Mouse (Mus musculus) layer of hippocampus, adult 11-12 months (tissue): ENCODE measurements around the gene Smim23.

ENCODE experiments used
- DNase-seq: peaks from one replicate; pipeline ENCODE4 v3.0.0; 2022; ENCODE audit warnings: low spot score

Smim23 gene

DNA sequence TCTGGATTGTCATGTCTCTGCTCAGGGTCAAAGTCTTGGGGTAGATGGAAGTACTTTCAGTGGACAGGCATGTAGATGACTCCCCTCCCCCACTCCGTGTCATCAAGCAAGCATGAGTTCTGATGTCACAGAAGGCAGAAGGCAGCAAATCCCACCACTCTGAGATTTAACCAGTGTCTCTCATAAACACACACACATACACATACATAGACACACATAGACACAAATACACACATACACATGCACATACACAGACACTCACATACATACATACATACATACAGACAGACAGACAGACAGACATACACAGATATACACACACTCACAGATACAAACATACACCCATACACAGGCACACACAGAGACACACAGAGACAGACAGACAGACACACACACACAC lies at the start of gene Smim23:
Gene Smim23, minus strand, starts transcription at position 101 of the 400 bp plus-strand sequence.
- DNase-seq, result no peak

DNA sequence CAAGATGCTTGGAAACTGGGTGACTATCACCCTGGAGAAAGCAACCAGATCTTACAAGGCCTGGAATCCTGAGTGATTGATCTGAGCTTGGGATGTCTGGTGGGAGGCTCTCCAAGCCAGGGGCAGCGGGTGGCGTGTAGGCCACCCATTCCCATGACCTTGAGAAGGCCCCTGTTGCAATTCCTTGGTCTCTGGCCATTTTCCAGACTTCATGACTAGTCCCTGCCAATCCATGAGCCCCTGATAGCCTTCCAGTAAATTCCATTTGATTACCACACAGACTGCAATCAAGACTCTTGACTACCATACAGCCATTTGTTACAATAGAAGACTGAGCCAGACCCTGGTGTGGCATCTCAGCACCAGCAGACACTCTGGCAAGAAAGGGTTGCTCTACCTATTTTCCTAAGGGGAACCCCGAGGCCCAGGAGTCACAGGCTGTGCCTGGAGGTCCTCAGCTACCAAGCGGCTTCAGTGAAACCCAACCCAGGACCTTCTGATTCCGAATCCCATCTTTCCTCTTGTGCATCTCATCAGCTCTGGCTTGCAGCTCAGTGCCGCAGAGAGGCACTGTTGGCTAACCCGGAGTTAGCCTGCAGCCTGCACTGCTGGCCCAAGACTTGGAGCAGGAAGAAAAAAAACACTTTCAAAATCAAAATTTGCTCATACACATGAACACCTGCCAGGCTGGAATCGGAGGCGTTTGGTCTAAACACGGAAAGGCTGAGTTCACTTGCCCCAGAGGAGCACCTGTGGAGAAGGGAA lies 44.4 kb upstream of the Smim23 start:
- DNase-seq, result no peak

DNA sequence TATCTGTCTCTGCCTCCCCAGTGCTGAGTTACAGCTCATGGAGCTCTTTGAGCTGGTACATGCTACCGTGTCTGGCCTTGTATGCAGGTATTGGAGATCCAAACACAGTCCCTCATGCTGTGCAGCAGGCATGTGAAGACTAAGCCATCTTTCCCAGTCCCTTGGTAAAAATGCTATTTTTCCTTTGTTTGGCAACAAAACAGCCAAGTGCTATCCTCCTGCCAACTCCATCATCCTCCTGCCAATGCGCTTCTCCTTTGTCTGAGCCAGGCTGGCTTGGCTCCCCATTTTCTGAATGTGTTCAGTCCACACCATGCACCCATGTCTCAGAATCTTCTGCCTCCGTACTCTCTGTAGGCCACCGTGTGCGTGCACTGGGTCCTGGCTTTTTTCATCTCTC lies 40.2 kb upstream of the Smim23 start:
- peak; percentile 8 for DNase-seq

DNA sequence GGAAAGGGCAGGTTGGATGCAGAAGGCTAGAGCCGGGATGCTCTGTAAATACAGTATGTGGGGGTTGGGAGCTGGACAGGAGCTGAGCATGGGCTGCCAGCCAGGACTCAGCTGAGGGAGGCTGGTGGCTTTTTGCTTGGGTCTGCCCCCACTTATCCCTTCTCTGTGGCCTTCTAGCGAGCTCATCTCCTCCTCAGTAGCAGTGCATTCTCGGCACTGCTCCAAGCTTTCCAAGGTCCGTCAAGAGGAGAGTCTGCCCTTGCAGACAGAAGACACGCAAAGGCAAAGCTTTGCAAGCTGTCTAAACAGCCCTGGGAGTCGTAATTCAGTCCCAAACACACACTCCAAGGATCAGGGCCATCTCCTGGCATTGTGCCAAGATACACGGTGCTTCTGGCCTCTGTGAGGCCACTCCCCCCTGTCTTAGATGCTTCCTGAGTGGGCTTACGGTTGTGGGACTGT lies 33.0 kb upstream of the Smim23 start:
- DNase-seq, result peak; percentile 4

DNA sequence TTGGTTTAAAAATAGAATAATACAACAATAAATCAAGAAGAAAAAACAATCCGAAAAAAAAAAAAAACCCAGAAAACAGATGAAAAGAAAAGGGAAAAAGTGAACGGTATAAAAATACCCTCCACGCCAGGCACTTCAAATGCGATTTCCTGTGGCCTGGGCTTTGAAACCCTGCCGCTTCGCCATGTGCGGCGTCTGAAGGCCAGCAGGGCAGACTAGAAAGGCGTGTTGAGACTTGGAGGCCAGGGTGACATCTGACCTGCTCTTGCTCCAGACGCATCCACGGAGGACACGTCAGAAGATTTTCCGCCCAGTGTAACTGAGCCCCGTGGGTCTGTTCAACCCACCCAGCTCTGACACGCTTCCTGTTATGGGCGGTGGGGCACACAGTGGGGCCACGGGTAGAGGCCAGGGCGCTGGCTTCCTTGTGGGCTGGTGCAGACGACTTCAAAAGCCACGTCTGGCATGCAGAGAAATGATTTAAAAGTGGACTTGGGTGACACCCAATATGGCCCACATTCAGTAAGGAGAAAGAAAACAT lies 22.3 kb upstream of the Smim23 start:
- DNase-seq, result no peak

DNA sequence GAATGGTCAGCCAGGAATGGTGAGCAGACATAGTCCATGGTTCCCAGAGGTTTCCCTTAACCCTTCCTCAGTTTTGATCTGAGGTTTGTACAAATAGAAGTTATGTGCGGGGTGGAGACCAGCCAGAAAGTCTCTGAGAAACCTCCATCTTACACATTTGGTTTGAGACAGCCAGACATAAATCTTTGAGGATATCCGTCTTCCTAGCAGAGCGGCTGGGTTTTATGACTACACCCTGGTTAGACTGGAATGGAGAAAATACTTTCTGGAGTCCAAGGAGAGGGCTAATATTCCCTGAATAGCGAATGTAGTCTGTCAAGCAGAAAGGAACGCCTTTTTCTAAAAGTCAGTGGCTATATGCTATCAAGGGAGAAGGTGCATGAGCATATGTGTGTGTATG lies 16.8 kb upstream of the Smim23 start:
- no peak for DNase-seq

DNA sequence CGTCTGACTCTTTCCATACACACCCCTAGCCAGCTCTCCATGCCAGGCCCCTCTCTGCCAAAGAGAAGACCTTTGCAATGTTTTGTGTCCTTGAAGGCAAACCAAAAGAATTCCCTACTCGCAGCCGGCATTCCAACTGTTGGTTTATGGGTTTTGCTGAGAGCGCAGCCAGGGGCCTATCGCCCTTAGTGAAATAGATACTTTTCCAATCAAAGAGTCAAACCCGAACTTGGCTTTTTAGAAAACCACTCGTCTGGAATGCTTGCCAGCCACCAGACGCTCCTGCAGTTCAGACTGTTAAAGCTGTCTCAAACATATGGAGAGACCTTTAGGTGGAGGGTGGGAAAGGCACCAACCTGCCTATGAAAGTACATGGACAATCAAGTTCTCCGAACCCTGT lies 15.9 kb upstream of the Smim23 start:
- DNase-seq, result no peak

DNA sequence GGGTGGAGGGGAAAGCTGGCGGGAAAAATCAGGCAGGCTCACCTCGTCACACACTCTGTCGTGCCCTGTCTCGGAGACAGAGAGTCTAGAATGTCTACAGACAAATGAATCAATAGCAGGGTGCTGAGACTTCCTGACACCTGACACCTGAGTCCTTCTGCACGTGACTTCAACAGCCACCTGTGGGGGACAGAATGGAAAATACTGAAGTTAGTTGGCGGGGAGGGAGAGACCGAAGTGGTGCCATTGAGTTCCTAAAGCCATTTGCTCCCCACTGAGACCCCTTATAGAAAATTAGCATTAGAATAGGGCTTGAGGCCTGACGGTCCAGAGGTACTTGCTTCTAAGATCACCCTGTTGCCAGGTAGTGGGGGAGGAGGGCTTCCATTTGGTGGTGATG lies 10.6 kb upstream of the Smim23 start:
- no peak for DNase-seq

DNA sequence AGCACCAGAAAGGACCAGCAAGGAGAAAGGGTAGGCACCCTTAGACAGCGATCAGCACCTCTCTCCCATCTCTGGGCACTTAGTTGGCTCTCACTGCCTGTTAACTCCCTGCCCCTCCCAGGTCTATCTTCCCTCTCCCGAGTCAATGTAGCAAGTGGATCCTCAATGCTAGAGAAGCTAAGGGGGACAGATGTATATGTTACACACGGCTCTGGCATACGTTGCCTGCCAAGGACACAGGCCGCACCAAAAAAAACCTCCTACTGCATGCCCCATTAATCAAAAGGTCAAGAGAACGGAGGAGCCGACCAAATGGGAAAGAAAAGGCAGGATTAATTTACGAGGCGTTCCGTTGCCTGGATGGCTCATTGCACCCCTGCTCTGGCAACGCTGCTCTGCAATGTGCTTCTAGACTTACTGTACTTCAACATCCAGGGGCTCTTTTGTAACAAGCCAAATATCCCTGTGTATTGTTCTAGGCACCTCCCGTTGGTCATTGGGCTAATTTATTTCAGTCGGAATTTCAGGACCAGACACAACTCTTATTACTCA lies 10.0 kb upstream of the Smim23 start:
- no peak for DNase-seq

DNA sequence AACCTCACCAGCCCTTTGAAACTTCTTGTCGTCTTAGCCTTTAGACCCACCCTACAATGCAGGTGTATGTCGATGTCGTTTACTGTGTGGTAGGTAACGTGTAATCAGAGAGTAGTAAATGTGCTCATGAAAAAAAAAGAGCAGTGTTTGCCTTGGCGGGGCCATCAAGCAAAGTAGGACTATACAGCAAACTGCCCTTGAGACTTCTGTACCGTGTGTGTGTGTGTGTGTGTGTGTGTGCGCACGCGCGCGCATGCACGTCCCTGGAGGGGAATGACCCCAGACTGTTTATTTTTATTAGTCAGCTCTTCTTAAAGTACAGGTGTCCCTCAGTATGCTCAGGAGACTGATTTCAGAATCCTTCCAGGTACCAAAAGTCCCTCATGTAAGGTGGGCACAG lies 6.8 kb downstream of the Smim23 start:
- DNase-seq, result no peak

DNA sequence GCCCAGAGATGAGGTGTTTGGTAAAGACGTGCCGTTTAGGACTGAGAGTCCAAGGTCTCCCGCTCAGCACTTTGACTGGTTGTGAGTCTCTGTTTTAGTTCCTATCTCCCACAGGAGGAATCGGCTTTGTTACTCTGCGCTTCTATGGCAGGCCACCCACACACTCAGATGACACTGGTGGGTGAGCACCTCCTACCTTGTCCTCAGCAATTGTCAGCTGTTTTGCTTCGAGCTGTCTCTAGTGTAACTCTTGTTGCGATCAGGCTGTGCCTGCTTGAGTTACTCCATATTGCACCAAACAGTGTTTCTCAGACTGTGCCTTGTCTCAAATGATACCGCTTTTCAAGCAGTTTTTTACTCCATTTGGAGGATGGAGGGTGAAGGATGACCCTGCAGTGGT lies 10.1 kb downstream of the Smim23 start:
- peak; percentile 49 for DNase-seq

DNA sequence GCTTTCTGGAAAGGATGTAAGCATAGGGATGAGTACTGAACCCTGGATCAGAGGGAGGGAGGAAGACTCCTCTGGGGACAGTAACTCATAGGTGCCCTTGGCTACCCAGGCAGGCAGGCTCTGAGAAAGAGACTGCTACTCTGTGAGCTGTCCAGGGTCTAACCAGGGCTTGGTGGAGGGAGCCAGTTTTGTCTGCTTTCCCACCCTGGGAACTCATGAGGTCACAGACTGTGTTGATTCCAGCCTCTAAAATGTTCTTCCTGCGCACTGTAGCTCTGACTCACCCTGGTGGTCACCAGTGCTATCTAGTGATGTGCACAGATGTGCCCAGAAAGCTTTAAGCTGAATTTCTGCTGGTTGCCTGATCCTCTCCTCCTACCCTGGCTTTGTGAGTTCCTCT lies 15.3 kb downstream of the Smim23 start:
- no peak for DNase-seq

DNA sequence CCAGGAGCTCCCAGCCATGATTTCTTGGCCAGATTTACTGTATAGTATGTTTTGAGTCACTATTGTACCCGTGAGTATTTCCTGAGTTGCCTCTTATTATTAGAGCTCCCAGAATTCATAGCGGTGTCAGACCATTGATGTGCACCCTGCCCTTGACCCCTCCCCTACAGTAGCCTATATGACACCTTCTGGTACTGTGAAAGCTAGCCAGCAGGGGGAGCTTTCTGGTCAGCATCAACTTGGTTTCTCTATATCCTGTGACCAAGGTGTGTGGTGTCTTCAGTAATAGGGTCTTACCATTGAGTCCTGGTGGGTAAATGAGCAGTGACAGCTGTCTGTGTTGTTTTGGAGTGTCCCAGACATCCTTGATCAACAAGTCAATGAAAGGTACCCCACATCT lies 18.4 kb downstream of the Smim23 start:
- DNase-seq, result peak; percentile 33

DNA sequence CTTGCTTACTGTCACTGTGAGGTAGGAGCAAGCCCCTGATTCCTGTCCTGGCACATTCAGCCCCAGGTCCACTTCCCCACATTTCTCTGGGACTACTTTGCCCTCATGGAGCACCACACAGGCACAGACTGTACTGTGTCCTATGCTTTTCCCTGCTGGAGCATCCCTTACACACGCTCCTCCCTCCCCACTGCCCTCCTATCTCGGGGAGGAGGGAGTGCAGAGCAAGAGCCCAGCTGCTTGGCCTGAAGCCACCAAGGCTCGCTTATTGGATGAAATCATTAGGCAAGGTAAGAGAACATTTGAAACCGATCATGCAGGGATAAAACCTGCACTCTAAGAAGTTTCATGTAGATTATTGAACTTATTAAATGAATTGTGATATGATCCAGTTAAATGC lies 20.7 kb downstream of the Smim23 start:
- DNase-seq, result no peak

DNA sequence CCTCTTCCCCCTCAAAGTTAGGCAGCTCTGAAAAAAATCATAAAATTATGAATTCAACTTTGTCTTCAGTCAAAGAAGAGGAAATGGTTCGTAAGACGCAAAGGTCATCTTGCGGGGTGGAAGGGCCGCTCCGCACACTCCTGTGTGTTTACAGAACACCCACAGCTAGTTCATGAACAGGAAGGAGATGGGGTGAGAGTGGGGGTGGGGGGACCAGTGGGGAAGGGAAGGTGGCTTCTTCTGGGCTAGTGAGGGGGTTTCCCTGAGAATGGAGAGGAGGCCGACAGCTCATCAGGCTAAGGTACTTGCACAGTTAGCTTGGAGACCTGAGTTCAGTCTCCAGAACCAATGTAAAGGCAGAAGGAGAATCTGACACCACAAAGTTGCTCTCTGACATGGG lies 22.7 kb downstream of the Smim23 start:
- DNase-seq, result no peak

DNA sequence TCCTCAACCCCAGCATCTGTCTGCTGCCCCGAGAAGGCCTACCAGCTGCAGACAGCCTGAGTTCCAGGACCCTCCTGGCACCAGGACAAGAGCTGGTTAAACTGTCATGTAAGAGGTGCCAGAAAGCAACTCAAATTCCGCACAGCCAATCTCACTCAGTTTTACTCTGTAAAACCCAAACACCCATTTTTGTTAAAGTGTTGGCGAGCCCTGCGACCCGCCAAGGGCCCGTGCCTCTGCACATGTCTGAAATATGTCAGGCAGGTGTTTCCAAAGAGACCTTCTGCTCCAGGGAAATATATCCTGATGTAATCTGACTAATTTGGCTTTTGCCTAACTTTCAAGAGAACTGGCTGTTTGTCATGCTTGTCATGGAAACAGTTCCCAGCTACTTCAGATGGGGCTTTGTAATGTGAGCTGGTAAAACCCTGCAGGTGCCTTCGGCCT lies 23.5 kb downstream of the Smim23 start:
- peak; percentile 45 for DNase-seq

DNA sequence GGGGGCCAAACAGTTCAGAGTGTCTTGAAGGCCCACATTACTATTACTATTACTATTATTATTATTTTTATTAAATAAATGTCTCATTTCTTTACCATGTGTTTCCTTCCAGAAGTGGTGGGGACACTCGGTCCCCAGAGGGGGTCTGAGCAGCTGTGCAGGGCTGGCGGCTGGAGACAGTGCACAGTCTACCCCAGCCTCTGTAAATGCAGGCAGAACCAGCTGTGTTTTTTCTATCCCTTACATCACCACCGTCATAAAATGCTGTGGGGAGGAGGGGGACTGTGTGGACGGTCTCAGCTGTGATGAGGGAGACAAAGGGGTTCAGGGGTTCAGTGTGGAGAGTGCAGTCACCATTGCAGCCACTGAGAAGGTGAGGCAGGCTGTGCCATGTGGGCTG lies 26.0 kb downstream of the Smim23 start:
- no peak for DNase-seq

DNA sequence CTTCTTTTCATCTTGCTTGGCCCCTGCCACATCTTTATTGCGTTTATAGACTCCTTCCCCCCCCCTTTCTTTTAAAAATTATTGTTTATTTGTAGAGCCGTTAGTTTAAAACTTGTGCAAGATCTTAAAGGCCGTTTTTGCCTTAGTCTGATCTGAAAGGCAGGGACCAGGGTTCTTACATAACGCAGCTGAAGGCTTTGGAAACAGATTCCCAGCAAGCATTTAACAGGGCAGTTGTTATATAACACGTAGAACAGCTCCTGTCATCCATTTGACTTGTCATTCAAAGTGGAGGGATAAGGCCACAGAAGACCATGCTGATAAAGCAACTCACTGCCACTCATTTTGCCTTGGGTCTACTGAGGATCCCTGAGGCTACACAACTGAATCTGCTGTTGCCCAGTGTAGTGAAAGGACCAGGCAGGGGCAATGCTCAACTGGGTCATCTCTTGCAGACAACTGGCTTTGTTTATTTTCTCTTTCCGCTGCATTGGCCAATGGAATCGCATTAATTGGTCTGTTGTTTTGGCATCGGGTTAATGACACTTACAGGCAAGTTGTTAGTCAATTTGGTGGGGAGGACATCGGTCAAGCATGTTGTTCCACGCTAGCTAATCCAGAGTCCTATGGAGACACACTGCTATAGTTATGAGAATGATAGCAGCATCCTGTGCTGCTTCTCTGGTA lies 29.5 kb downstream of the Smim23 start:
- DNase-seq, result no peak

DNA sequence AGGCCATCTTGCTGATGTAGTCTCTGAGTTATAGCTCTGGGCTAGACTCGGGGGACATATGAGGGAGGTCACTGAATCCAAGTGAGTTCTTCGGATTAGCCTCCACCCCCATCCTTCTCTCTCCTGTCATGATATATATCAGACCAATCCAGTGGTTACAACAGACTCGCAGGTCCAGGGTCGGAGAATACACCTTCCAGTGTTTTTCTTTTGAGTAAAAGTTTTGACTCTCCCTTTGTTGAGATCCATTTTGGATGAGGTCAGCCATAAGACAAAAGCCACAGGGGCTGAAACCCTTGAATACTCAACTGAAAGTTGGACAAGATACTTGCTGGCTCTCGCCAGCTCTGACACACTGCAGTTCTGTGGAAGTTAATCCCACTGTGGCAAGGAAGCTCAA lies 38.2 kb downstream of the Smim23 start:
- DNase-seq, result no peak

DNA sequence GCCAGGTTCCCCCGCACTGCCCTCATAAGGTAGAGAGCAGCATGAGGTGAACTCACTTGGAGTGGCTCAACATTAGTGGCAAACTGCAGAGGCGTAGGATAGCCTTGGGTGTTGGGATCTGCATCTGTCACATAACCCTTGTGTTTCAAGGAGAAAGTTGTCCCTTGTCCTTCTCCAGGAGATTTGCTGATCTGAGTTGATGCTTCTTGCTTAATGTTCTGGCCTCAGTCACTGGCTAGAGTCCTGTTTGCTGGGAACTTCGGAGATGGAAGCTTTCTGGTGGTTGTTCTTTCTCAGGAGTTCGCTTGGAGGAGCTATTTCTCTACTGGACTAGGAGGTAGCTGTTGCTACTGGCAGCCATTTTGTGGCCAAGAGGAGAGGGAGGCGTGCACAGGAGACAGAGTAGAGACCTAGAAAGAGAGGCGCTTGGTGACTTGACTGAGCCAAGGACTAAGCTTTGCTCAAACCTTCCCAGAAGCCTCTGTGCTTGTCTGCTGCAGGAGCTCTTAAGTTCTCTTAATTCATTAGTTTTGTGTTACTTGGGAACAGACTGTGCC lies 38.7 kb downstream of the Smim23 start:
- DNase-seq, result no peak

DNA sequence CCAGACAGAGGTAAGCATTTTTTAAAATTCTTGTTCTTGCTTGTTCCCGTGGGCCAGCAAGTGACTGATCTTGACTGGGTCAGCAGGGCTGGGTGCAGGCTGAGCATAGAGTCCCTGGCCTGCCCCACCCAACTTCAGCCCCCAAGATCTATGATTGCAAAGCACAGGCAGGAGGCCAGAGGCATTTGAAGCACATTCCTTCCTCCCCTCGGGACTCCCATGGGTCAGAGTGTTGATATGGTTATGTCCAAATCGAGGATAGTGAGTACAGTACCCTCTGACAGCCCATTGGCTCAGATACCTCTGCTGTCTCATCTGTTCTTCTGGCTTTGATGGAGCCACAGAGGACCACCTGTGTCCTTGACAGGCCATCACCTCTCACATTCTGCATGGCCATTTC lies 41.7 kb downstream of the Smim23 start:
- no peak for DNase-seq

DNA sequence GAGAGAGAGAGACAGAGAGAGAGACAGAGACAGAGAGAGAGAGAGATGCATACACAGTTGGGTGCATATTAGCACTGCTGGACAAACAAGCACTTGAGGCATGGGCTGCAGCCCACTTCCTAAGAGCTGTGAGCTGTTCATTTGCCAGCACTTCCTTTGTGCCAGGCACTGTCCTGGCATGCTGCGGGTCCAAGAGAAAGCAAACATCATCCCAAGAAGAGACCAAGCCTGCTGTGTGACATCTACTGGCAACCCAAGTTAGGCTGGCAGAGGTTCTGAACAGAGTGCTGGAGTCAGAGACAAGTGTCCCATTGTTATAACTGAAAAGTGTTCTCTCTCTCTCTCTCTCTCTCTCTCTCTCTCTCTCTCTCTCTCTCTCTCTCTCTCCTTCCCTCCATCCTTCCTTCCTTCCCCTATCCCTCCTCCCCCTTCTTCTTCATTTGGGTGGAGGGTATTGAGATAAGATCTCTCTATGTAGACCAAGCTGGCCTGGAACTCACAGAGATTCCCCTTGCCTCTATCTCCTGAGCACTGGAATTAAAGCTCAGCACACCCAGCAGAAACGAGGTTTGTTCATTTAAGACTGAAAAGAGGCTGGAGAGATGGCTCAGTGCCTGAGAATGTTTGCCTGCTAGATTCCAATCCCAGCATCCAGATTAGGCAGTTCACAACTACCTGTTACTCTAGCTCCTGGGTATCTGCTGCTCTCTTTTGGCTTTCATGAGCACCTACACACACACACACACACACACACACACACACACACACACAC lies 42.6 kb downstream of the Smim23 start:
- DNase-seq, result peak; percentile 48
